Mouse (Mus musculus) limb, embryonic 13.5 days (tissue): ENCODE data around the gene Lhpp. TPM values are rescaled to one million over a fixed set of nuclear protein-coding genes. Genes with fewer than 3 reads are reported as not detected.

Source experiments
- ATAC-seq: fragments of 200-750 bp; cut with Nextera tagmentation; 2 replicates; pipeline ENCODE4 v1.8.0; 2017; ENCODE audit warnings: low read depth, moderate number of reproducible peaks, moderate TSS enrichment; ENCODE audit not compliant: low FRiP score
- H3K27ac ChIP-seq: fragments of 300-500 bp; sonication (generic); 2 replicates; pipeline ENCODE4 v1.5.1; 2015; ENCODE audit warnings: inconsistent platforms, mild to moderate bottlenecking, moderate library complexity
- H3K27me3 ChIP-seq: fragments of 300-500 bp; sonication (generic); 2 replicates; pipeline ENCODE4 v1.6.1; 2015; ENCODE audit warnings: mild to moderate bottlenecking, inconsistent platforms
- H3K36me3 ChIP-seq: fragments of 300-500 bp; sonication (generic); 2 replicates; pipeline ENCODE4 v1.6.1; 2015; ENCODE audit warnings: inconsistent platforms, mild to moderate bottlenecking, moderate library complexity
- H3K4me1 ChIP-seq: fragments of 300-500 bp; sonication (generic); 2 replicates; pipeline ENCODE4 v1.6.1; 2015; ENCODE audit warnings: inconsistent platforms
- H3K4me2 ChIP-seq: fragments of 300-500 bp; sonication (generic); replicated peaks from 2 replicates; pipeline ENCODE4 v1.6.1; 2015; ENCODE audit warnings: inconsistent platforms, mild to moderate bottlenecking, moderate library complexity
- H3K4me3 ChIP-seq: fragments of 300-500 bp; sonication (generic); 2 replicates; pipeline ENCODE4 v1.5.1; 2015; ENCODE audit warnings: moderate library complexity, mild to moderate bottlenecking, inconsistent platforms
- H3K9ac ChIP-seq: fragments of 300-500 bp; sonication (generic); 2 replicates; pipeline ENCODE4 v1.6.1; 2015; ENCODE audit warnings: mild to moderate bottlenecking, inconsistent platforms
- H3K9me3 ChIP-seq: fragments of 300-500 bp; sonication (generic); 2 replicates; pipeline ENCODE4 v1.6.1; 2016; ENCODE audit warnings: inconsistent platforms
- WGBS: fragments of 180-500 bp; shearing (Covaris S2); methylation state at CpG from one replicate; pipeline ENCODE4 v1.1.7; 2015; 5-methylcytosine and 5-hydroxymethylcytosine counted together
- polyA plus RNA-seq: library from polyadenylated mRNA; unstranded; fragments of >200 nt; fragmentation: Nextera tagmentation; extraction: Ambion mirVana; gene quantifications from 2 replicates; pipeline ENCODE4 v1.2.1, GENCODE M21; 2015

Lhpp gene
- polyA plus RNA-seq, 1 experiment from 2014 or later: 22.6 TPM

DNA sequence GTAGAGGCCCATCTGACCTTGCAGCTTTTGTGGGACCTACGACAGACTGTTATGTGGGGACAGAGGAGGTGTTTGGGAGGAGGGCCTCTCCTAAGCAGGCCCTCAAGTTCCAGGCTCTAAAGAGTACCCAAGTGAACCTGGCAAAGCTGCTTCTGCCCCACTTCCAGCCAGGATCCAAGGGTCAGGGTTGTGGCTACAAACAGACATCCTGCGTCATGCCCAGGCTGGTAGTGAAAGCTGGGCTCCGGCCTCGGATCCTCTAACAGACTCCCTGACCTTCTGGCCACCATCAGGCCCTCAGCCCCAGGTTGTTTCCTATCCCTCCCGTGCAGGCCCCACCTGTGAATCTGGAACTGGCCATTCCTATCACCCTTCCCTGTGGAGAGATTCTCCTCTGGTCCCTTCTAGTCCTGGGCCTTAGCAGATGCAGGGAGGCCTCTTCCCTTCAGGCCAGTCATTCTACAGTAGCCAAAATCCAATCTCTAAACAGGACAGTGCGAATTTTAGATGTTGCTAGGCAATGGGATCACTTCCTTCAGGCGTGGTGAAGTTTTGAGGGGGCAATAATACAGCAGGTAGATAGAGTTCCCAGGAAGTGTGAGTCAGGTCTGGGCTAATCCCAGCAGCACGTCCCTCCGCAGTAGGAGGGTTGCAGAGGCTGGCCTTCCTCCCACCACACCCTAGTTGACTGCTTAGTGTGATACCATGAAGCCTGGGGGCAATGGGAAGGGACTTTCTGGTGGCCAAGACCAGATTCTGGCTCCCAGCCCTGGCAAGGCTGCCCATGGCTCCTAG is 93.3 kb downstream of the Lhpp start:
- H3K4me1 ChIP-seq: peaks cover 11% of the 10 kb centered on the region; the same call in 1 of the 2 replicates
- H3K27ac ChIP-seq: no peak overlapping the region
- 0 out of 2 replicates have a peak overlapping the region, but pooled peaks have one; percentile 2 for H3K9ac ChIP-seq
- ATAC-seq: no peak
- WGBS: 83% methylated on average over 9 of the region's 9 CpGs
- no peaks in the 10 kb centered on the region for H3K27me3 ChIP-seq
- no peaks in the 10 kb centered on the region for H3K36me3 ChIP-seq
- H3K4me2 ChIP-seq: no peak overlapping the region
- H3K9me3 ChIP-seq: no peaks in the 10 kb centered on the region
- no peak overlapping the region for H3K4me3 ChIP-seq

GRCm38 (mm10) chr7:132704310-132704875 is 94.0 kb downstream of the Lhpp start:
- 85% methylated on average over 8 of the region's 8 CpGs for WGBS
- Histone ChIP-seq H3K36me3 (no peaks in the 10 kb centered on the region), H3K27me3 (no peaks in the 10 kb centered on the region), H3K9ac (no peak overlapping the region), H3K4me2 (no peak overlapping the region), H3K27ac (no peak overlapping the region), H3K4me3 (no peak overlapping the region), H3K4me1 (peaks cover 9% of the 10 kb centered on the region; the same call in 1 of the 2 replicates), H3K9me3 (no peaks in the 10 kb centered on the region)
- ATAC-seq: no peak

DNA sequence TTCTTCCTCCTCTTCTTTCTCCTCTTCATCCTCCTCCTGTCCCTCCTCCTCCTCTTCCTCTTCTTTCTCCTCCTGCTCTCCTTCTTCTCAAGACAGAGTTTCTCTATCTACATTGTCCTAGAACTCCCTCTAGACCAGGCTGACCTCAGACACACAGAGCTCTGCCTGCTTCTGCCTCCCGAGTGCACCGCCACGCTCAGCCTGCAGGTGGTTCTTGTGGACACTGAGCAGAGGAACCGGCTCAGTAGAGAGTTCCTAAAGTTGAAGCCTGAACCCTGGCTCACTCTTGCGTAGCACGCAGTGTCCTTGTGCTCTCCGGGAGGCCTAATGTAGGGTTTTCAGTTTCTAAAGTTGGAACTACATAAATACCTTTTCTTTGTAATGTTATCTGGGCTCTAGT is 94.7 kb downstream of the Lhpp start:
- Histone ChIP-seq H3K36me3 (no peaks in the 10 kb centered on the region), H3K27me3 (no peaks in the 10 kb centered on the region), H3K4me1 (peaks cover 4% of the 10 kb centered on the region; the same call in 1 of the 2 replicates), H3K27ac (no peak overlapping the region), H3K9ac (no peak overlapping the region), H3K4me2 (no peak overlapping the region), H3K4me3 (no peak overlapping the region), H3K9me3 (no peaks in the 10 kb centered on the region)
- no peak for ATAC-seq
- WGBS: 89% methylated on average over 7 of the region's 7 CpGs

DNA sequence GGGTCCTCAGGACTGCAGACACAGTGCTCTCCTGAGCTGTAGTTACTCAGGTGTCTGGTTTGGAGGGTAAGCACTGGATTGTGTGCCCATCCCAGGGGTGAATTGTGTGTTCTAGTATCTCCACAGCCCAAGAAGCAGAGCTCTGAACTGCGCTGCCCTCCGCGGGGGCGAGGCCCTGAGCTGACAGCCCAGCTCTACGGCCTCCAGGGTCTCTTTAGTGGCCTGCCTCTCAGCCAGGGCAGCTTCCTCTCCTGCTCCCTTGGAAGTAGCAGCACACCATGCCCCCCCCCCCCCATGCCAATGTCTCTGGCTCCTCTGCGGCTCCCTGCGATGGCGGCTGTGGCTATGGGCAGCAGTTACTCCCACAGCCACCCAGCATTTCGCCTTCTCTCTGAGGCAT is 101.1 kb downstream of the Lhpp start:
- H3K4me3 ChIP-seq: no peak overlapping the region

DNA sequence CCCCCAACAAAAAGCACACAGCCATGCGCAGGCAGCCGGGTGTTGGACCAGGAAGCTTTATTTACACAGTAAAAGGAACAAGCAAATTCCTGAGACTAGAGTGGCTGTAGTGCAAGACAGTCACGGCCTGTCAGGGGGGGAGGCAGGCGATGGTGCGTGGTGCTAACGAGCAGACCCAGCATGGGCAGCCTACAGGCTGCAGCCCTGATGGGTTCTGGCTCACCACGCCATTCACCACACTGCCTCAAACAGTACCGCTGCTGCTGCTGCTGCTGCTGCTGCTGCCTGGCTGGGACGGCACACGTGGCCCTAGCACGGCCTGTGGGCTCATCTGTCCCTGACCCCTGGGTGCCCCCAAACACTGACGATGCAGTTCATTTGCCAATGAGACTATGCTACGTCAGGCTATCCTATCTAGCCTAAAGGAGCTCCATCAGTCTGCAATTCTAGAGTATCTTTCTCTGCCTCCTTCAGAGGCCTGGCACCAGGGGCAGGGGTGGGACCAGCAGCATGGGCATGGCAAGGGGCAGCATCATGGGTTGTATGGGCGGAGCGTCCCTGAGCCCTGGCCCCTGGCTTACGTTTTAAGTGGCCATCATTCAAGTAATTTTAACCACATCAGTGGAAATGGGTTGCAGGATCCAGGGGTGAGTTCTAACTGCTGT is 101.7 kb downstream of the Lhpp start:
- Histone ChIP-seq H3K4me1 (peaks cover 41% of the 10 kb centered on the region), H3K27me3 (no peaks in the 10 kb centered on the region), H3K27ac (no peak overlapping the region), H3K36me3 (peaks cover 22% of the 10 kb centered on the region), H3K4me3 (no peak overlapping the region), H3K9ac (peak overlapping the region; percentile 25; the same call in 1 of the 2 replicates), H3K9me3 (no peaks in the 10 kb centered on the region), H3K4me2 (no peak overlapping the region)
- ATAC-seq: peak; percentile 12; the same call in 1 of the 2 replicates
- WGBS: 29% methylated on average over 16 of the region's 16 CpGs

More for the DNA sequence above, 101.1 kb downstream of the Lhpp start:
- Histone ChIP-seq H3K9me3 (no peaks in the 10 kb centered on the region), H3K4me1 (peaks cover 41% of the 10 kb centered on the region), H3K27me3 (no peaks in the 10 kb centered on the region), H3K27ac (no peak overlapping the region), H3K36me3 (peaks cover 22% of the 10 kb centered on the region), H3K4me2 (no peak overlapping the region), H3K9ac (no peak overlapping the region)
- 79% methylated on average over 9 of the region's 9 CpGs for WGBS
- ATAC-seq: no peak

DNA sequence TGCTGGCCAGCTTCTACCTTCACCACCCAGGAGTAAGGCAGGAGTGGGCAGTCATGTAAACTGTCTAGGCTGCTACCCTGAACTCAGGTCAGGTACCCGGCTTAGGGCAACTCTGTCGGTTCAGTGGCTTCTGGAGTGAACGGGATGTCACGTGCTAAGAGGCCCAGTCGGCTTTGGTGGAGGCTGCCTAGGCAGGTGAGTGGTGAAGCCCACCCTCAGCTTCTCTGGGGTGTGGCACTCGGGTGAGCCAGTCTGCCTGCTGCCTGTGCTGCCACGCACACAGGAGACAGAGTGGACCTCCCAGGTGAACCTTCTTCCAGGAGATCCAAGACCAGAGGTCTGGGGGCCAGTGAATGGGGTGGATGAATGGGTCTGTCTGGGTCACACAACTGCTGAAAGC is 102.5 kb downstream of the Lhpp start:
- Histone ChIP-seq H3K27me3 (no peaks in the 10 kb centered on the region), H3K27ac (peak overlapping the region; percentile 40; the same call in 1 of the 2 replicates), H3K4me2 (no peak overlapping the region), H3K9me3 (no peaks in the 10 kb centered on the region), H3K9ac (no peak overlapping the region), H3K4me3 (no peak overlapping the region), H3K4me1 (peaks cover 47% of the 10 kb centered on the region), H3K36me3 (peaks cover 22% of the 10 kb centered on the region)
- ATAC-seq: no peak
- 82% methylated on average over 7 of the region's 7 CpGs for WGBS

- no peaks in the 10 kb centered on the region for H3K9me3 ChIP-seq
- no peaks in the 10 kb centered on the region for H3K27me3 ChIP-seq
- H3K9ac ChIP-seq: no peak overlapping the region
- H3K4me1 ChIP-seq: peaks cover 47% of the 10 kb centered on the region
- WGBS: 73% methylated on average over 8 of the region's 8 CpGs
- H3K27ac ChIP-seq: peak overlapping the region; percentile 40; the same call in 1 of the 2 replicates
- H3K36me3 ChIP-seq: peaks cover 22% of the 10 kb centered on the region
- H3K4me2 ChIP-seq: no peak overlapping the region
- ATAC-seq: no peak
- H3K4me3 ChIP-seq: no peak overlapping the region
These were observed 103.2 kb downstream of the Lhpp start for GRCm38 (mm10) chr7:132713483-132714126.

DNA sequence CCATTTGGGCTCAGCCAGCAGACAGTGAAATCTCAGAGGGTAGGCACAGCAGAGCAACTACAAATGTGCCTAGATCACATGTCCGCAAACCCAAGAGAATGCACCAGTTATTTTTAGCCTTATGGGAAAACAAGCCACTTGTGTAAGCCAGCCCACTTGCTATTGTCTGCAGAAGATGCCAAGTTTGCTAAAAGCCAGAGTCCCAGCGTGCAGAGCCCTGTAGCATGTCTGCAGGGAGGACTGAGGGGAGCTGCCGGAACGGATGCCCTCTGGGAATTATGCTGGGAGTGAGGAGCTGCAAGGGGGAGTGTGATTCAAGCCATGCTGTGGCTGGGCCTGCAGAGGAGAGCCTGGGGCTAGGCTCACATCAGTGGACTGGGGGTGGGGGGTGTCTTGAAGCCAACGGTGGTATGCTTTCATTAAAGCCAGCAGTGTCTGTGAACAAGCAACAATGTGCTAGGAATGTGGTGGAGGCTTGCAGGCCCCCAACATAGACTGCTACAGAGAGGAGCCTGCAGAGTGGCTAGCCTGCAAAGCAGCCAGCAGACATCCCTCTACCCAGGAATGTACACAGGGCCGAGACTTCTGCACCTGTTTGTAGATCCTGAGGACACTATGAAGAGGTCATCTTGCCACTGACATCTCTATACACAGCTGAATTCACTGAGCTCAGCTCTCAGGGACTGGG is 103.9 kb downstream of the Lhpp start:
- peak; percentile 54 for ATAC-seq
- H3K27ac ChIP-seq: peak overlapping the region; percentile 61; the same call in 1 of the 2 replicates
- H3K4me1 ChIP-seq: peaks cover 47% of the 10 kb centered on the region
- H3K4me2 ChIP-seq: no peak overlapping the region; the same call in 1 of the 2 replicates
- no peaks in the 10 kb centered on the region for H3K27me3 ChIP-seq
- H3K4me3 ChIP-seq: no peak overlapping the region
- H3K9me3 ChIP-seq: no peaks in the 10 kb centered on the region
- peaks cover 22% of the 10 kb centered on the region for H3K36me3 ChIP-seq
- 50% methylated on average over 6 of the region's 6 CpGs for WGBS
- H3K9ac ChIP-seq: 0 out of 2 replicates have a peak overlapping the region, but pooled peaks have one; percentile 25

- ATAC-seq: no peak
- no peak overlapping the region for H3K4me3 ChIP-seq
- H3K27me3 ChIP-seq: no peaks in the 10 kb centered on the region
- H3K27ac ChIP-seq: peak overlapping the region; percentile 61; the same call in 1 of the 2 replicates
- no peaks in the 10 kb centered on the region for H3K9me3 ChIP-seq
- WGBS: 91% methylated on average over 4 of the region's 4 CpGs
- H3K4me2 ChIP-seq: no peak overlapping the region
- no peak overlapping the region for H3K9ac ChIP-seq
- peaks cover 22% of the 10 kb centered on the region for H3K36me3 ChIP-seq
- peaks cover 54% of the 10 kb centered on the region for H3K4me1 ChIP-seq
These were observed 104.8 kb downstream of the Lhpp start for GRCm38 (mm10) chr7:132715259-132715658.

- no peak for ATAC-seq
- H3K4me1 ChIP-seq: peaks cover 40% of the 10 kb centered on the region
- peaks cover 12% of the 10 kb centered on the region for H3K36me3 ChIP-seq
- H3K9ac ChIP-seq: no peak overlapping the region
- H3K27me3 ChIP-seq: no peaks in the 10 kb centered on the region
- WGBS: 88% methylated on average over 4 of the region's 4 CpGs
- no peak overlapping the region for H3K4me2 ChIP-seq
- H3K4me3 ChIP-seq: no peak overlapping the region
- H3K9me3 ChIP-seq: no peaks in the 10 kb centered on the region
- H3K27ac ChIP-seq: no peak overlapping the region
These were observed 109.1 kb downstream of the Lhpp start for GRCm38 (mm10) chr7:132719570-132719969.

GRCm38 (mm10) chr7:132720562-132720961 is 110.1 kb downstream of the Lhpp start:
- H3K9ac ChIP-seq: no peak overlapping the region
- no peak overlapping the region; the same call in 1 of the 2 replicates for H3K27ac ChIP-seq
- ATAC-seq: peak; percentile 41; the same call in 1 of the 2 replicates
- H3K9me3 ChIP-seq: no peaks in the 10 kb centered on the region
- no peaks in the 10 kb centered on the region for H3K27me3 ChIP-seq
- H3K36me3 ChIP-seq: peaks cover 2% of the 10 kb centered on the region
- WGBS: 70% methylated on average over 8 of the region's 8 CpGs
- no peak overlapping the region for H3K4me2 ChIP-seq
- H3K4me3 ChIP-seq: no peak overlapping the region
- peaks cover 34% of the 10 kb centered on the region for H3K4me1 ChIP-seq
